Comparison of ENCODE assay signal across 8 mouse cellular contexts in the genomic region with DNA sequence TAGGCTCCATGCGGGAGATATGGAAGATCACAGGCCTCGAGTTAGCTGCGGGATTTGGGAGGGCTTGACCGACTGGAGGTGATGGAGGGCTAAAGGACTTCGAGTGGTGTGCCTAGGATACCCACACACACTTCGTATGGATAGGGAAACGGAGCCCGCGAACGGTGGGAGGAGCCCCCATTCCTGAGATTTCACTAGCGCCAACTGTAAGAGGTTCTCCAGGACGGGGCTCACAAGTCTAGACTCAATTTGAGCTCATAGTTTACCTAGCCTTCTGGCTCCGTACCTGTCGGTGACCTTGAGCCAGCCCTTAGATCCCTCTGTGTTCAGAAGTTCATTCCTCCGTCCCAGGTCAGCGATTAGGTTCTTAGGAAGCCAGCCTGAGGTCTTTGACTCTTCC. TPM values are rescaled to one million over a fixed set of nuclear protein-coding genes. Genes with fewer than 3 reads are reported as not detected.
DNase-seq lines count a peak whose midpoint lies in the region; ATAC-seq and TF ChIP-seq lines count a peak whose summit lies in the region.

No protein-coding gene starts in this region.

- no peak; the same call in 1 of the 2 replicates for ATAC-seq in forebrain, postnatal 0 days
- ATAC-seq in liver, embryonic 15.5 days (ENCODE audit: insufficient read depth): peak; percentile 0; the same call in 1 of the 2 replicates
- ATAC-seq in stomach, embryonic 15.5 days (ENCODE audit: insufficient read depth, low FRiP score, low read depth): no peak; the same call in 1 of the 2 replicates

- no peaks in the 10 kb centered on the region for H3K27me3 ChIP-seq in forebrain, postnatal 0 days (ENCODE audit: insufficient read depth, low read length)
- H3K27me3 ChIP-seq in liver, embryonic 15.5 days: peaks cover 12% of the 10 kb centered on the region
- peaks cover 4% of the 10 kb centered on the region; the same call in 1 of the 2 replicates for H3K27me3 ChIP-seq in stomach, embryonic 15.5 days (replicated peaks)

- WGBS in forebrain, postnatal 0 days: 17% methylated on average over 16 of the region's 16 CpGs
- 11% methylated on average over 16 of the region's 16 CpGs for WGBS in liver, embryonic 15.5 days (ENCODE audit: insufficient replicate concordance)
- 4% methylated on average over 16 of the region's 16 CpGs for WGBS in stomach, embryonic 15.5 days

- no peak for TF ChIP-seq CTCF in layer of hippocampus, adult 2 months (conservative IDR thresholded peaks at IDR 0.05)
- TF ChIP-seq CTCF in forebrain, postnatal 0 days (IDR thresholded peaks at IDR 0.05; ENCODE audit: low read depth): no peak

- peaks cover 10% of the 10 kb centered on the region; the same call in 1 of the 2 replicates for H3K36me3 ChIP-seq in forebrain, postnatal 0 days (ENCODE audit: insufficient read depth)
- H3K36me3 ChIP-seq in liver, embryonic 15.5 days (replicated peaks): peaks cover 22% of the 10 kb centered on the region
- H3K36me3 ChIP-seq in stomach, embryonic 15.5 days: peaks cover 19% of the 10 kb centered on the region

- H3K4me3 ChIP-seq in layer of hippocampus, adult 2 months: peak overlapping the region; percentile 89
- peak overlapping the region; percentile 66 for H3K4me3 ChIP-seq in forebrain, postnatal 0 days (ENCODE audit: low read depth, low read length)
- peak overlapping the region; percentile 70 for H3K4me3 ChIP-seq in liver, embryonic 15.5 days (replicated peaks)
- peak overlapping the region; percentile 66 for H3K4me3 ChIP-seq in stomach, embryonic 15.5 days (replicated peaks)

- no peaks in the 10 kb centered on the region for H3K9me3 ChIP-seq in forebrain, postnatal 0 days (ENCODE audit: low read length)
- H3K9me3 ChIP-seq in liver, embryonic 15.5 days (replicated peaks): no peaks in the 10 kb centered on the region
- no peaks in the 10 kb centered on the region for H3K9me3 ChIP-seq in stomach, embryonic 15.5 days

- peak overlapping the region; percentile 52 for H3K9ac ChIP-seq in forebrain, postnatal 0 days
- H3K9ac ChIP-seq in liver, embryonic 15.5 days: peak overlapping the region; percentile 72
- H3K9ac ChIP-seq in stomach, embryonic 15.5 days: peak overlapping the region; percentile 38

- H3K4me2 ChIP-seq in forebrain, postnatal 0 days (ENCODE audit: low read depth): peak overlapping the region; percentile 72
- H3K4me2 ChIP-seq in liver, embryonic 15.5 days: peak overlapping the region; percentile 93
- H3K4me2 ChIP-seq in stomach, embryonic 15.5 days: peak overlapping the region; percentile 77

- peak overlapping the region; percentile 40; the same call in 1 of the 2 replicates for H3K27ac ChIP-seq in layer of hippocampus, adult 2 months
- no peak overlapping the region; the same call in 1 of the 2 replicates for H3K27ac ChIP-seq in forebrain, postnatal 0 days (ENCODE audit: low read depth, low read length)
- peak overlapping the region; percentile 91 for H3K27ac ChIP-seq in liver, embryonic 15.5 days (replicated peaks)
- H3K27ac ChIP-seq in stomach, embryonic 15.5 days: peak overlapping the region; percentile 89

- H3K4me1 ChIP-seq in forebrain, postnatal 0 days (ENCODE audit: insufficient read depth): peaks cover 16% of the 10 kb centered on the region
- H3K4me1 ChIP-seq in liver, embryonic 15.5 days (replicated peaks): peaks cover 72% of the 10 kb centered on the region
- peaks cover 27% of the 10 kb centered on the region for H3K4me1 ChIP-seq in stomach, embryonic 15.5 days

- no peak for DNase-seq in layer of hippocampus, adult 2 months (ENCODE audit: low spot score in 2 of 2)
- DNase-seq in layer of hippocampus, postnatal 14 days (ENCODE audit: low spot score in 2 of 2): no peak
- DNase-seq in forebrain, postnatal 0 days: no peak
- DNase-seq in embryo, embryonic 10.5 days (ENCODE audit: low spot score): no peak
- DNase-seq in spleen, adult 12 weeks (ENCODE audit: low spot score): no peak
- no peak for DNase-seq in B cell, adult 2 months

RNA-seq across cellular contexts. Expression of gene Cish, which starts 1.2 kb away (rescaled TPM):
- 1 to 10 TPM; 3.0 to 3.7 TPM for total RNA-seq in layer of hippocampus, adult 2 months (2021)
- 1 to 10 TPM; 3.3 to 3.4 TPM for total RNA-seq in layer of hippocampus, postnatal 14 days (2021)
- 2.7 and 4.0 TPM in 2 replicates for total RNA-seq in forebrain, postnatal 0 days (2014; rRNA removed)
- polyA plus RNA-seq in forebrain, postnatal 0 days (2015; fragmentation: Nextera tagmentation; extraction: Ambion mirVana): 11.2 and 12.2 TPM in 2 replicates
- polyA plus RNA-seq in liver, embryonic 15.5 days (2015; fragmentation: Nextera tagmentation; extraction: Ambion mirVana): 11.6 and 12.4 TPM in 2 replicates
- polyA plus RNA-seq in stomach, embryonic 15.5 days (2015; fragmentation: Nextera tagmentation; extraction: Ambion mirVana): 12.4 and 13.5 TPM in 2 replicates

RNA-seq across cellular contexts. Expression of gene Mapkapk3, which starts 7.4 kb away (rescaled TPM):
- 1 to 10 TPM; 2.2 to 2.3 TPM for total RNA-seq in layer of hippocampus, adult 2 months (2021)
- total RNA-seq in layer of hippocampus, postnatal 14 days (2021): 1 to 10 TPM; 2.0 to 3.1 TPM
- 1.5 and 1.6 TPM in 2 replicates for total RNA-seq in forebrain, postnatal 0 days (2014; rRNA removed)
- 1.2 and 1.5 TPM in 2 replicates for polyA plus RNA-seq in forebrain, postnatal 0 days (2015; fragmentation: Nextera tagmentation; extraction: Ambion mirVana)
- polyA plus RNA-seq in liver, embryonic 15.5 days (2015; fragmentation: Nextera tagmentation; extraction: Ambion mirVana): 10.0 and 11.7 TPM in 2 replicates
- polyA plus RNA-seq in stomach, embryonic 15.5 days (2015; fragmentation: Nextera tagmentation; extraction: Ambion mirVana): 35.3 and 38.0 TPM in 2 replicates

RNA-seq across cellular contexts. Expression of gene Hemk1, which starts 41.1 kb away (rescaled TPM):
- total RNA-seq in layer of hippocampus, adult 2 months (2021): 10 to 100 TPM; 15.9 to 21.4 TPM
- total RNA-seq in layer of hippocampus, postnatal 14 days (2021): 10 to 100 TPM; 16.1 to 18.5 TPM
- 14.1 and 14.2 TPM in 2 replicates for total RNA-seq in forebrain, postnatal 0 days (2014; rRNA removed)
- 12.9 and 13.4 TPM in 2 replicates for polyA plus RNA-seq in forebrain, postnatal 0 days (2015; fragmentation: Nextera tagmentation; extraction: Ambion mirVana)
- polyA plus RNA-seq in liver, embryonic 15.5 days (2015; fragmentation: Nextera tagmentation; extraction: Ambion mirVana): 3.6 and 3.7 TPM in 2 replicates
- polyA plus RNA-seq in stomach, embryonic 15.5 days (2015; fragmentation: Nextera tagmentation; extraction: Ambion mirVana): 10.6 and 11.5 TPM in 2 replicates

RNA-seq across cellular contexts. Expression of gene 6430571L13Rik, which starts 43.3 kb away (rescaled TPM):
- 1 to 10 TPM; 2.5 to 2.9 TPM for total RNA-seq in layer of hippocampus, adult 2 months (2021)
- total RNA-seq in layer of hippocampus, postnatal 14 days (2021): 1 to 10 TPM; 2.6 to 2.9 TPM
- 5.2 and 7.2 TPM in 2 replicates for total RNA-seq in forebrain, postnatal 0 days (2014; rRNA removed)
- polyA plus RNA-seq in forebrain, postnatal 0 days (2015; fragmentation: Nextera tagmentation; extraction: Ambion mirVana): 3.7 and 6.0 TPM in 2 replicates
- polyA plus RNA-seq in liver, embryonic 15.5 days (2015; fragmentation: Nextera tagmentation; extraction: Ambion mirVana): 0.12 TPM in 2 replicates
- polyA plus RNA-seq in stomach, embryonic 15.5 days (2015; fragmentation: Nextera tagmentation; extraction: Ambion mirVana): 0.28 and 0.34 TPM in 2 replicates
